Mouse (Mus musculus): ENCODE measurements around the gene Olfr763. TPM values are rescaled to one million over a fixed set of nuclear protein-coding genes. Genes with fewer than 3 reads are reported as not detected.

The Olfr763 gene
- polyA plus RNA-seq, 1 experiment from 2014 or later, result not detected

Other genes starting within 250 kb of the Olfr763 start
- 5.5 and 6.8 TPM in 2 replicates for gene Mmp19, start 219.9 kb upstream of the Olfr763 start, polyA plus RNA-seq (2016; fragmentation: Nextera tagmentation; extraction: Ambion mirVana)
- gene Dnajc14, start 206.7 kb upstream of the Olfr763 start, polyA plus RNA-seq (2016; fragmentation: Nextera tagmentation; extraction: Ambion mirVana), result 27.9 and 29.1 TPM in 2 replicates
- gene Tmem198b, start 206.4 kb upstream of the Olfr763 start, polyA plus RNA-seq (2016; fragmentation: Nextera tagmentation; extraction: Ambion mirVana), result 3.7 and 3.9 TPM in 2 replicates
- 154 and 161 TPM in 2 replicates for gene Sarnp, start 193.5 kb upstream of the Olfr763 start, polyA plus RNA-seq (2016; fragmentation: Nextera tagmentation; extraction: Ambion mirVana)
- gene Ormdl2, start 189.1 kb upstream of the Olfr763 start, polyA plus RNA-seq (2016; fragmentation: Nextera tagmentation; extraction: Ambion mirVana), result 82.5 and 85.8 TPM in 2 replicates
- 1.8 and 1.9 TPM in 2 replicates for gene Gdf11, start 119.1 kb upstream of the Olfr763 start, polyA plus RNA-seq (2016; fragmentation: Nextera tagmentation; extraction: Ambion mirVana)
- gene Cd63, start 109.8 kb upstream of the Olfr763 start, polyA plus RNA-seq (2016; fragmentation: Nextera tagmentation; extraction: Ambion mirVana), result 127 and 129 TPM in 2 replicates
- gene Rdh5, start 87.9 kb upstream of the Olfr763 start, polyA plus RNA-seq (2016; fragmentation: Nextera tagmentation; extraction: Ambion mirVana), result 8.2 and 9.0 TPM in 2 replicates
- 82.5 and 83.0 TPM in 2 replicates for gene Bloc1s1, start 86.8 kb upstream of the Olfr763 start, polyA plus RNA-seq (2016; fragmentation: Nextera tagmentation; extraction: Ambion mirVana)
- 0.12 and 0.17 TPM in 2 replicates for gene Itga7, start 77.0 kb upstream of the Olfr763 start, polyA plus RNA-seq (2016; fragmentation: Nextera tagmentation; extraction: Ambion mirVana)
- not detected in 2 replicates for gene Mettl7b, start 49.8 kb upstream of the Olfr763 start, polyA plus RNA-seq (2016; fragmentation: Nextera tagmentation; extraction: Ambion mirVana)
- gene Olfr9, start 21.4 kb upstream of the Olfr763 start, polyA plus RNA-seq (2016; fragmentation: Nextera tagmentation; extraction: Ambion mirVana), result not detected in 2 replicates
- not detected in 2 replicates for gene Olfr764-ps1, start 29.1 kb downstream of the Olfr763 start, polyA plus RNA-seq (2016; fragmentation: Nextera tagmentation; extraction: Ambion mirVana)
- gene Olfr765, start 39.2 kb downstream of the Olfr763 start, polyA plus RNA-seq (2016; fragmentation: Nextera tagmentation; extraction: Ambion mirVana), result not detected in 2 replicates
- not detected in 2 replicates for gene Olfr766-ps1, start 58.2 kb downstream of the Olfr763 start, polyA plus RNA-seq (2016; fragmentation: Nextera tagmentation; extraction: Ambion mirVana)
- not detected in 2 replicates for gene Olfr767, start 72.1 kb downstream of the Olfr763 start, polyA plus RNA-seq (2016; fragmentation: Nextera tagmentation; extraction: Ambion mirVana)
- gene Olfr768, start 88.6 kb downstream of the Olfr763 start, polyA plus RNA-seq (2016; fragmentation: Nextera tagmentation; extraction: Ambion mirVana), result not detected in 2 replicates
- not detected in 2 replicates for gene Olfr769, start 107.1 kb downstream of the Olfr763 start, polyA plus RNA-seq (2016; fragmentation: Nextera tagmentation; extraction: Ambion mirVana)
- gene Olfr770, start 128.2 kb downstream of the Olfr763 start, polyA plus RNA-seq (2016; fragmentation: Nextera tagmentation; extraction: Ambion mirVana), result not detected in 2 replicates
- gene Olfr771, start 154.0 kb downstream of the Olfr763 start, polyA plus RNA-seq (2016; fragmentation: Nextera tagmentation; extraction: Ambion mirVana), result not detected in 2 replicates
- not detected in 2 replicates for gene Olfr772, start 167.1 kb downstream of the Olfr763 start, polyA plus RNA-seq (2016; fragmentation: Nextera tagmentation; extraction: Ambion mirVana)
- not detected in 2 replicates for gene Olfr773, start 176.6 kb downstream of the Olfr763 start, polyA plus RNA-seq (2016; fragmentation: Nextera tagmentation; extraction: Ambion mirVana)
- not detected in 2 replicates for gene Olfr774, start 225.4 kb downstream of the Olfr763 start, polyA plus RNA-seq (2016; fragmentation: Nextera tagmentation; extraction: Ambion mirVana)
- not detected in 2 replicates for gene Olfr775, start 237.6 kb downstream of the Olfr763 start, polyA plus RNA-seq (2016; fragmentation: Nextera tagmentation; extraction: Ambion mirVana)
- gene Olfr776, start 248.3 kb downstream of the Olfr763 start, polyA plus RNA-seq (2016; fragmentation: Nextera tagmentation; extraction: Ambion mirVana), result not detected in 2 replicates